Mouse (Mus musculus) stomach, postnatal 0 days (tissue): ENCODE measurements around the gene Bcl2l1. TPM values are rescaled to one million over a fixed set of nuclear protein-coding genes. Genes with fewer than 3 reads are reported as not detected.
A peak's percentile ranks its signal among the peaks of the same experiment; 100 is the strongest.

Experiments used
- ATAC-seq: fragments of 200-750 bp; cut with Nextera tagmentation; 2 replicates; pipeline ENCODE4 v1.8.0; 2017; ENCODE audit not compliant: low FRiP score, low TSS enrichment
- DNase-seq: peaks from one replicate; pipeline ENCODE4 v3.0.0-alpha.2; 2016; ENCODE audit warnings: low spot score
- H3K27ac ChIP-seq: fragments of 300-500 bp; sonication (generic); replicated peaks from 2 replicates; pipeline ENCODE4 v1.5.1; 2014; ENCODE audit warnings: mild to moderate bottlenecking, control low read depth
- H3K27me3 ChIP-seq: fragments of 300-500 bp; sonication (generic); 2 replicates; pipeline ENCODE4 v1.6.1; 2014; ENCODE audit warnings: low read length; ENCODE audit not compliant: control insufficient read depth, insufficient read depth
- H3K36me3 ChIP-seq: fragments of 300-500 bp; sonication (generic); 2 replicates; pipeline ENCODE4 v1.6.1; 2014; ENCODE audit warnings: low read length, mixed read lengths; ENCODE audit not compliant: control insufficient read depth, insufficient read depth
- H3K4me1 ChIP-seq: fragments of 300-500 bp; sonication (generic); replicated peaks from 2 replicates; pipeline ENCODE4 v1.6.1; 2014; ENCODE audit warnings: antibody characterized with exemption; ENCODE audit not compliant: control insufficient read depth, insufficient read depth
- H3K4me2 ChIP-seq: fragments of 300-500 bp; sonication (generic); replicated peaks from 2 replicates; pipeline ENCODE4 v1.6.1; 2014; ENCODE audit warnings: low read depth, mild to moderate bottlenecking, control low read depth, moderate library complexity
- H3K4me3 ChIP-seq: fragments of 300-500 bp; sonication (generic); 2 replicates; pipeline ENCODE4 v1.5.1; 2014; ENCODE audit warnings: low read depth, low read length, control low read depth
- H3K9ac ChIP-seq: fragments of 300-500 bp; sonication (generic); 2 replicates; pipeline ENCODE4 v1.6.1; 2014; ENCODE audit warnings: mild to moderate bottlenecking, low read length, control low read depth, mixed read lengths
- H3K9me3 ChIP-seq: fragments of 300-500 bp; sonication (generic); 2 replicates; pipeline ENCODE4 v1.6.1; 2016; ENCODE audit warnings: low read length; ENCODE audit not compliant: control insufficient read depth
- CTCF ChIP-seq: IDR thresholded peaks from 2 replicates; pipeline ENCODE4 v1.5.1; 2016; ENCODE audit warnings: antibody characterized with exemption, low read depth, mild to moderate bottlenecking, moderate library complexity
- EP300 ChIP-seq: optimal IDR thresholded peaks from 2 replicates; pipeline ENCODE3; 2016; ENCODE audit warnings: antibody characterized with exemption
- WGBS: fragments of 180-500 bp; shearing (Covaris S2); extraction: QIAGEN DNeasy Blood & Tissue Kit; methylation state at CpG from one replicate; pipeline ENCODE4 v1.1.7; 2014; 5-methylcytosine and 5-hydroxymethylcytosine counted together
- polyA plus RNA-seq: library from polyadenylated mRNA; unstranded; fragments of >200 nt; fragmentation: Nextera tagmentation; extraction: Ambion mirVana; gene quantifications from 2 replicates; pipeline ENCODE4 v1.2.1, GENCODE M21; 2015

The Bcl2l1 gene
- polyA plus RNA-seq, 1 experiment from 2014 or later, result 45.6 TPM

DNA sequence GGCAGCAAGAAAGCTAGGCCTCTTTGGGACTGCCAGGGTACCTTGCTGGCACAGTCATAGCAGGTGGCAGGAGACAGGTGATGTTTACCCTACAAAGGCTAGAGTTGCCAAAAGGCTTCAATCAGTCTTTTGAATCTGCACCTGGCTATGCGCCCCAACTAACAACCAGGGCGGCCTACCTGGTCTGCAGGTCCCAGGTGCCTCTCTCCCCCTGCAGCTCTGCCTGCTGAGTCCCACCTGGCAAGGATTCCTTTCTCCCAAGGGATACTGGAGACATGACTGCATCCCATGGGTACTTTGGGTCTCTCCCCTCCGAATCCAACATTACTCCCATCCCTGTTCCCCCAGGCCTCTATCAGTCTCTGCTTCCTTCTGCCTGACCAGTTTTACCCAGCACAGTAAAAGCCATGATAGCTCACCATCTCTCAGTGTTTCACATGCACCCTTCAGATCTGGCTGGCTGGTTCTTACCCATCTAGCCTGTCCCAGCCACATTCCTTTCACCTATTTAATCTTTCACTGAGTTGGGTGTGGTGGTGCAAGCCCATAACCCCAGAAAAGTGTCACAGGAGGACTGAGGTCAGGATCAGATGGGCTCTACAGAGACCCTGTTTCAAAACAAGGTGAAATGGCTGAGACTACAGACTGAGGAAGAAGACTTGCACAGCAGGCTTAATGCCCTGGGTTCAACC, 14.7 kb downstream of the Bcl2l1 start:
- H3K36me3 ChIP-seq, result no peaks in the 10 kb centered on the region
- peaks cover 19% of the 10 kb centered on the region for H3K4me1 ChIP-seq
- H3K27me3 ChIP-seq, result no peaks in the 10 kb centered on the region
- DNase-seq, result no peak
- WGBS, result 72% methylated on average over 3 of the region's 3 CpGs
- peak overlapping the region; percentile 83 for H3K27ac ChIP-seq
- no peak overlapping the region for H3K9ac ChIP-seq
- H3K9me3 ChIP-seq, result no peaks in the 10 kb centered on the region
- peak; percentile 8; the same call in 1 of the 2 replicates for ATAC-seq
- no peak overlapping the region for H3K4me3 ChIP-seq
- TF ChIP-seq CTCF (no peak), EP300 (no peak)
- H3K4me2 ChIP-seq, result no peak overlapping the region

DNA sequence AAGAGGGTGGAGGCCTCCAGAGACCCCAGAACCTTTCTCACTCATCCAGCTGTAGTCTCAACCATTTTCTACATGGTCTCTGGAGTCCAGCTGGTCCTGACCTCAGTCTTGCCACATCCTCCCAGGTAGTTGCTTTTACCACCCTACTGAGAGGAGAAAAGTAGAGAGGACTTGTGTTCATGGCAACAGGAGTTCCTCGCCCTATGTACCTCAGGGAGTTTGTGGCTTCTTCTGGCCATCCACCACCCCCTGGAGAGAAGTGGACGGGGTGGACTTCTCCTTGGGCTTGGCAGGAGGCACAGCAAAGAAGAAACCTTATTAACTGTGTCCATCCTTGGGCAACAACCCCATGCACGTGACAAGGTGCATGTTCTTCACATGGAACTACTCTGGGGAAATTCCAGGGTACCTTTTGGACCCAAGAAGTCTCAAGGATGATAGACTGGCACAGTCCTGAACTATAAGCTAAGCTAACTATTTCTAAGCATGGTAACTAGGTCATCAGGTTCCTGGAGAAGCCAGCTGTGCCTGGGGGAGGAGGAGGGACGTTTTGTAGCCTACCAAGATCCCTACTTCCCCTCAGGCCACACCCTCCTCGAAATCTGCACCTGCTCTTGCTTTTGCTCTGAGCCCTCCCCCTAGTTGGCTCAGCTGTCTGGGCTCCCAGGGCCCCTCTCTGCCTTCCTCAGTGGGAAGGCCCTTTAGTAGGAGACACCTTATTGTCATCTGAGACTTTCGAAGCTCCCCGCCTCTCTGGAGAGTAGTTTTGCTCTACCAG, 15.5 kb downstream of the Bcl2l1 start:
- H3K27me3 ChIP-seq, result no peaks in the 10 kb centered on the region
- peaks cover 13% of the 10 kb centered on the region for H3K4me1 ChIP-seq
- WGBS, result 66% methylated on average over 7 of the region's 7 CpGs
- H3K27ac ChIP-seq, result peak overlapping the region; percentile 83
- DNase-seq (peak; percentile 48), ATAC-seq (peak; percentile 27)
- no peaks in the 10 kb centered on the region for H3K9me3 ChIP-seq
- H3K4me2 ChIP-seq, result no peak overlapping the region
- no peak overlapping the region for H3K4me3 ChIP-seq
- H3K36me3 ChIP-seq, result no peaks in the 10 kb centered on the region
- TF ChIP-seq EP300 (no peak), CTCF (no peak)
- H3K9ac ChIP-seq, result no peak overlapping the region

DNA sequence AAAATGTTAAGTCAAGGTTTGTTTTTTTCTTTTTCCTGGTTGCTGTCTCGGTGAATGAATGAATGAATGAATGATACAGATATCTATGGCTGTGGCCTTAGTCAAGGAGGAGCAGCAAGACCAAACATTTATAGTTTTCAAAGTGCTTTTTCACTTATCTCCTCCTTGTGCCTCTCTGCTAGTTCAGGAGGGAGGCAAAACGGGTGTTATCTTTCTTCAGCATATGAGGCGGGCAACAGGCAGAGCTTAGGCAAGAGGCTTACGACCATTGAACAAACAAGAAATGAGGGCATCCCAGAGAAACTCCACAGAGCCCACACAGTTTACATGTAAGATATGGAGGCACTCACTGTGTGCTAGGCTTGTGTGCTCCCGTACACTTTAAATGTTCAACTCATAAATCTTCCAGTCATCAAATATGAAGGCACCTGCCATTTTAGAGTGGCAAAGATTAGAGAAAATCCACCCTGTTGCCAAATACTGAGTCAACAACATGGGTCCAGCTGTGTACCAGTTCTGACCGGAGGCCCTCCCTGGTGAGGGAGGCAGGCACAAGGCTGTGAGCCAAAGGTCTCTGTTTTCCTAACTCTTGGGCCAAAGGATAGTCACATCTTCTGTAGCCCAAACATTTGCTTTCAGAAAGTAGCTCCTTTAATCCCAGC, 17.2 kb downstream of the Bcl2l1 start:
- no peak overlapping the region for H3K4me2 ChIP-seq
- H3K27me3 ChIP-seq, result no peaks in the 10 kb centered on the region
- peak; percentile 52 for DNase-seq
- H3K9ac ChIP-seq, result no peak overlapping the region
- no peak for TF ChIP-seq CTCF
- H3K36me3 ChIP-seq, result no peaks in the 10 kb centered on the region
- 52% methylated on average over 6 of the region's 6 CpGs for WGBS
- no peaks in the 10 kb centered on the region for H3K9me3 ChIP-seq
- no peak overlapping the region for H3K4me3 ChIP-seq
- peaks cover 10% of the 10 kb centered on the region for H3K4me1 ChIP-seq
- peak overlapping the region; percentile 24; the same call in 1 of the 2 replicates for H3K27ac ChIP-seq
- peak; percentile 39 for ATAC-seq

DNA sequence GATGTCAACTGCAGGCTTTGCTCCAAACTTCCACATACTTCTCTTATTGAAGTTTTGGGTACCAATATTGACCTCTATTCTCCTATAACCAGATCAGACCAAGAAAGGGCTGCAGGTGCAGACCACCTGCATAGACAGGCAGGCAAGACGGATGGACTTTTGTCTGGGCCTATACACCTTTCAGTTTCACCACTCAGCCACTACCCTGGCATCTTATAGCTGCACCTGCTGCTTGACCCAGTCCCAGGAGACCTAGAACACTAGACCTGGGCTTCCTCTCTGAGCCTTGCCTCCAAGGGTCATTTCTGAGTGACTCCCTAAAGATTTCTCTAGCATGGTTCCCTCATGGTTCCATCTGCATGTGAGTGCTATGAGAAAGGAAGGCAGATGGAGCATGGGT, 18.3 kb downstream of the Bcl2l1 start:
- WGBS, result 96% methylated on average over 1 of the region's 1 CpGs
- no peak for ATAC-seq

DNA sequence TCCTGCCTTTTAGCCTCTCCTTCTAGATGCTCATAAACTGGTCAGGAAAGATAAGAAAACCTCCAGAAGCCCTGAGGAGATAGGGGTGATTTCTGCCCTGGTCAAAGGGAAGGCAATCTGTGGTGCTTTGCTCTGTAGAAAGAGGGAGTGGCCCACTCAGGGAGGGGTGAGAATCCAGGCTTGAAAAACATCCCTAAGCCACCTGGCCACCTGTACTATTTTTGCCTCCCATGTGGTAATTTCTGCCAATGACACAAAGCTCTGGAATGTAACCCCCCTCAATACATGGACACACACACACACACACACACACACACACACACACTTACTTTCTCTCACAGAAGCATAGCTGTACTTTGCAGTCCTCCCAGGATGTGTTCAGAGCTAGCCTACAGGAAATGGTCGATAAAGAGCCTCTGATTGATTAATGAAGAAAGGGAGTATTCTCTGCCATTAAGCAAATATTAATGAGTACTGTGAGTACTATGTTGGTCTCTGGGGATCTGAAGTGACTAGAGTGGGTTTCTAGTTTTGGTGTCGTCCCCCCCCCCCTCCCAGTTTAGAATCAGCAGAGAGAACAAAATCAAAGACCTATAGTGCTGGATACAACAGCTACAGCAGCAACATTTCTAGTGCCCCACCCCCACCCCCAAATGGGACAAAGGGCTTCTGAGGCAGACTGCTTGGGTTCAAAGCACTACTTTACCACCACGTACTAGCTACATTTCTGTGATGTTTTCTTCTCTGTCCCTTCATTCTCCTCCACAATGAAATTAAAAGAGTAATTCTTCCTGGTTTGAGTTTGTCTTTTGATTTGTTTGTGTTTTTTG, 20.0 kb downstream of the Bcl2l1 start:
- peak overlapping the region; percentile 71 for H3K27ac ChIP-seq
- peak; percentile 40 for DNase-seq
- TF ChIP-seq CTCF (no peak), EP300 (no peak)

More for the DNA sequence above, 18.3 kb downstream of the Bcl2l1 start:
- Histone ChIP-seq H3K27ac (no peak overlapping the region), H3K4me3 (no peak overlapping the region), H3K4me1 (peaks cover 9% of the 10 kb centered on the region), H3K9ac (no peak overlapping the region), H3K36me3 (no peaks in the 10 kb centered on the region; the same call in 1 of the 2 replicates), H3K27me3 (no peaks in the 10 kb centered on the region), H3K4me2 (no peak overlapping the region), H3K9me3 (no peaks in the 10 kb centered on the region)
- TF ChIP-seq EP300 (no peak), CTCF (no peak)
- DNase-seq, result no peak

More for the DNA sequence above, 20.0 kb downstream of the Bcl2l1 start:
- WGBS, result 38% methylated on average over 3 of the region's 3 CpGs
- Histone ChIP-seq H3K36me3 (no peaks in the 10 kb centered on the region; the same call in 1 of the 2 replicates), H3K4me2 (no peak overlapping the region), H3K4me1 (peaks cover 4% of the 10 kb centered on the region; the same call in 1 of the 2 replicates), H3K9ac (no peak overlapping the region), H3K9me3 (no peaks in the 10 kb centered on the region), H3K4me3 (no peak overlapping the region), H3K27me3 (no peaks in the 10 kb centered on the region)
- ATAC-seq, result peak; percentile 62
